Mouse (Mus musculus) ES-Bruce4 (cell line): ENCODE results near the gene Ttc28. TPM values are rescaled to one million over a fixed set of nuclear protein-coding genes. Genes with fewer than 3 reads are reported as not detected.

ENCODE experiments used
- H3K27ac ChIP-seq: 2 replicates; pipeline ENCODE4 v1.5.1; 2012; ENCODE audit warnings: low read length, inconsistent platforms; ENCODE audit not compliant: insufficient read depth
- H3K27me3 ChIP-seq: 2 replicates; pipeline ENCODE4 v1.6.1; 2012; ENCODE audit warnings: mild to moderate bottlenecking, low read length, inconsistent platforms; ENCODE audit not compliant: control insufficient read depth, poor library complexity, insufficient read depth, severe bottlenecking
- H3K36me3 ChIP-seq: 2 replicates; pipeline ENCODE4 v1.6.1; 2012; ENCODE audit warnings: inconsistent platforms, mild to moderate bottlenecking, low read length, moderate library complexity; ENCODE audit not compliant: control insufficient read depth, poor library complexity, insufficient read depth, severe bottlenecking
- H3K4me1 ChIP-seq: one replicate; pipeline ENCODE4 v1.8.1; 2011; ENCODE audit warnings: low read length; ENCODE audit not compliant: control insufficient read depth, insufficient read depth
- H3K4me3 ChIP-seq: 2 replicates; pipeline ENCODE4 v1.5.1; 2011; ENCODE audit warnings: low read depth, mild to moderate bottlenecking, low read length
- H3K9ac ChIP-seq: 2 replicates; pipeline ENCODE4 v1.6.1; 2012; ENCODE audit warnings: low read depth, mild to moderate bottlenecking, inconsistent platforms; ENCODE audit not compliant: poor library complexity, severe bottlenecking
- H3K9me3 ChIP-seq: replicated peaks from 2 replicates; pipeline ENCODE4 v1.6.1; 2012; ENCODE audit warnings: mild to moderate bottlenecking, low read length, inconsistent platforms; ENCODE audit not compliant: control insufficient read depth, poor library complexity, insufficient read depth, severe bottlenecking
- CTCF ChIP-seq: IDR thresholded peaks from one replicate; pipeline ENCODE4 v1.8.1; 2011; ENCODE audit warnings: low read depth, low read length
- EP300 ChIP-seq: IDR thresholded peaks from 2 replicates; pipeline ENCODE4 v1.6.1; 2011; ENCODE audit warnings: low read depth, low read length; ENCODE audit not compliant: insufficient read depth
- POLR2A ChIP-seq: IDR thresholded peaks from one replicate; pipeline ENCODE4 v1.8.1; 2011; ENCODE audit warnings: low read length; ENCODE audit not compliant: insufficient read depth
- polyA plus RNA-seq: library from polyadenylated mRNA; stranded (reverse); fragments of >200 nt; gene quantifications from 2 replicates; pipeline ENCODE4 v1.2.4, GENCODE M21; 2011; ENCODE audit warnings: low read depth; ENCODE audit not compliant: missing spikeins, insufficient read depth, insufficient read length

The Ttc28 gene
- polyA plus RNA-seq, 1 experiment = 2.5 TPM

DNA sequence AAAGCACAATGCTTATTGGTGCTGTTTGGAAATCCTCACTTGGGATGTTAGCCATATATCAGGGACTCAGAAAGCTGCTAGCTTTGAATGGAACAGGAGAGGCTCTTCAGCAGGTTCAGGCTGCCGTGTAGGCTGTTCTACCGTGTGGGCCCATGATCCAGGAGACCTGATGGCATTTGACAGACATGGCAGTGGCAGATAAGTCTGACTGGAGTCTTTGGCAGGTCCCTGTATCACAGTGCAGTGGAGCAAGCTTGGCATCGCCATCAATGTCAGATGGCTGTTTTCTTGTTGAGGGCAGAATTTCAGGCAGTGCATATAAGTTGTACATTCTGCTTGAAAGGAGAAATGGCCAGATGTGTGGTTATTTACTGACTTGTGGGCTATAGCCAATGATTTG lies 11.0 kb downstream of the Ttc28 start:
- Histone ChIP-seq H3K36me3 (no peaks in the 10 kb centered on the region), H3K4me3 (no peak overlapping the region), H3K27me3 (no peaks in the 10 kb centered on the region), H3K9me3 (no peaks in the 10 kb centered on the region), H3K27ac (no peak overlapping the region), H3K4me1 (no peaks in the 10 kb centered on the region), H3K9ac (no peak overlapping the region)
- no peak for TF ChIP-seq POLR2A
- no peak for TF ChIP-seq EP300
- TF ChIP-seq CTCF = no peak

DNA sequence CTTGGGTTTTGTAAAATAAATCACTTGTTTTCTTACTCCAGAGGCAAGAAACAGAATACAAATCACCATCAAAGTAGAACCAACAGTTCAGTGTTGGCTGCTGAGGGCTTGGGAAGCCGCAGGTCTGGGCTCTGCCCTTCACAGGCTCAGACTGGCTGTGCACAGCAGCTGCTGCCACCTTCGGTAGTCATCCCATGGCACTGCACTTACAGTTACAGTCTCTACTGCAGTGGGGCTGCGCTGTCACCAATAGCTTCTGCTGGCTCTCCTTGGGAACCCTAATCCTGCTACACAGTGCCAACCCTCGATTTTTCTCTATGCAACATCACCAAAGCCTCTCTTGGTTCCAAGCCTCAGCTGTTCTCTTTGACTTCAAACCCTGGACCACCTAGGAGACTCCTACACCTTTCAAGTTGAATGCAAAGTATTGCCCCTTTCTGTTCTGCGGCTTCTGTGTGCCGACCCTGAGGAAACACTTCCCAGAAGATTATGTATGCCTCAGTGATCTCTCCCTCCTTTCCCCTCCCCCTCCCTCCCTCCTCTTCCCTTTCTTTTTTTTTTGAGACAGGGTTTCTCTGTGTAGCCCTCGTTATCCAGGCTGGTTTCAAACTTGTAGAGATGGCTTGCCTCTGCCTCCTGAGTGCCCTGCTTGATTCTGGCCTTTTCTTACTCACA lies 17.6 kb downstream of the Ttc28 start:
- Histone ChIP-seq H3K4me1 (no peaks in the 10 kb centered on the region), H3K27ac (no peak overlapping the region), H3K27me3 (no peaks in the 10 kb centered on the region), H3K36me3 (no peaks in the 10 kb centered on the region), H3K4me3 (no peak overlapping the region), H3K9ac (no peak overlapping the region), H3K9me3 (no peaks in the 10 kb centered on the region)
- TF ChIP-seq EP300 = no peak
- TF ChIP-seq POLR2A = no peak

- Histone ChIP-seq H3K36me3 (no peaks in the 10 kb centered on the region), H3K9me3 (no peaks in the 10 kb centered on the region), H3K4me3 (no peak overlapping the region), H3K9ac (no peak overlapping the region), H3K27me3 (no peaks in the 10 kb centered on the region), H3K27ac (no peak overlapping the region), H3K4me1 (no peaks in the 10 kb centered on the region)
- TF ChIP-seq EP300 = no peak
- TF ChIP-seq CTCF = no peak
- no peak for TF ChIP-seq POLR2A
Measured at GRCm38 (mm10) chr5:110898169-110898568, 18.6 kb downstream of the Ttc28 start.

GRCm38 (mm10) chr5:110898785-110899184 lies 19.2 kb downstream of the Ttc28 start:
- no peaks in the 10 kb centered on the region for H3K9me3 ChIP-seq
- H3K9ac ChIP-seq = no peak overlapping the region
- H3K27ac ChIP-seq = no peak overlapping the region
- H3K4me1 ChIP-seq = no peaks in the 10 kb centered on the region
- no peak overlapping the region for H3K4me3 ChIP-seq
- H3K36me3 ChIP-seq = no peaks in the 10 kb centered on the region
- no peaks in the 10 kb centered on the region for H3K27me3 ChIP-seq
- no peak for TF ChIP-seq CTCF
- TF ChIP-seq EP300 = no peak
- no peak for TF ChIP-seq POLR2A

DNA sequence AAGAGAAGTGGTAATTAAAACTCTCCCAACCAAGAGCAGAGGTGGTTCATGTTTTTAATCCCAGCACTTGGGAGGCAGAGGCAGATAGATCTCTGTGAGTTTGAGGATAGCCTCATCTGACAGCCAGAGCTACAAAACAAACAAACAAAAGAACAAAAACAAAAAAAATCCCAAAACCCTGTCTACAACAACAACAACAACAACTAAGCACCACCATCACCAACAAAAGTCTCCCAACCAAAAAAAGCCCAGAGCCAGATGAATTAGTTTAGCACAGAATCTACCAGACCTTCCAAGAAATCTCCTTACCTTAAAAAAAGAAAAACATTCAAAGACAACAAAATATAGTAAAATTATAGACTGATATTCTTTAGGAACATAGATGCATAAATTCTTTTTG lies 20.7 kb downstream of the Ttc28 start:
- Histone ChIP-seq H3K27me3 (no peaks in the 10 kb centered on the region), H3K27ac (no peak overlapping the region), H3K4me3 (no peak overlapping the region), H3K4me1 (no peaks in the 10 kb centered on the region), H3K9me3 (no peaks in the 10 kb centered on the region), H3K36me3 (no peaks in the 10 kb centered on the region), H3K9ac (no peak overlapping the region)
- no peak for TF ChIP-seq POLR2A
- TF ChIP-seq EP300 = no peak
- TF ChIP-seq CTCF = no peak

- Histone ChIP-seq H3K27me3 (no peaks in the 10 kb centered on the region), H3K9ac (no peak overlapping the region), H3K4me3 (no peak overlapping the region), H3K27ac (no peak overlapping the region), H3K4me1 (no peaks in the 10 kb centered on the region), H3K9me3 (no peaks in the 10 kb centered on the region), H3K36me3 (no peaks in the 10 kb centered on the region)
- TF ChIP-seq POLR2A (no peak), EP300 (no peak)
Measured at GRCm38 (mm10) chr5:110906708-110907107, 27.1 kb downstream of the Ttc28 start.
